Mouse (Mus musculus) heart, adult 11 months (tissue): ENCODE results near the gene Serpina3j.
"Not testable (repeated sequence)": the region's sequence is repeated elsewhere in the genome, so short reads cannot be mapped to it uniquely, and the experiment has no call there.

Experiments used
- DNase-seq: peaks from one replicate; pipeline ENCODE4 v3.0.0; 2022

Gene Serpina3j

DNA sequence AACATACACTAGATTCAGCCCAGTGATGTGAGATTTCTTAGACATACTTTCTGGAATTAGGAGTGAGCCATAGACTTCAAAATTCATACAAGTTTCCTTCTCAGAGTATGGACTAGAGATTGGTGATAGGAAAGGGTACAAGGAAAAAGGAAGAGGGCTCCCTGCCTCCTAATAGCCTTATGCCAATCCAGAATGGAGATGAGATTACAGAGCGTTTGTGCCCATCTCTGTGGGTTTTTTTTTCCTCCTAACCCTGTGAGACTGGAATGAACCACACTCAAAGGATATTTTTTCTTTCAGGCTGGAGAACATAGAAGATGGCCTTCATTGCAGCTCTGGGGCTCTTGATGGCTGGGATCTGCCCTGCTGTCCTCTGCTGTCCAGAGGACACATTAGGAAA is at the start of gene Serpina3j:
Serpina3j (plus strand) TSS at position 301 of the 400 bp plus-strand sequence.
- no peak for DNase-seq

DNA sequence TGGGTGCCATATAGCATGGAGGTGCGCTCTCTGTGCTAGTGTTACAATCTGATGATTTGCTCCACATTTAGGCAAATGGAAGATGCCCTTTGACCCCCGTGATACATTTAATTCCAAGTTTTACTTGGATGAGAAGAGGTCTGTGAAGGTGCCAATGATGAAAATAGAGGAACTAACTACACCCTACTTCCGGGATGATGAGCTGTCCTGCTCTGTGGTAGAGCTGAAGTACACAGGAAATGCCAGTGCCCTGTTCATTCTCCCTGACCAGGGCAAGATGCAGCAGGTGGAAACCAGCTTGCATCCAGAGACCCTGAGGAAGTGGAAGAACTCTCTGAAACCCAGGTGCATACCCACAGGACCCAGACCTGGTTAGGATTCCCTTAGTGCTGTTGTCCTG is 48.0 kb upstream of the Serpina3j start:
- DNase-seq = no peak

DNA sequence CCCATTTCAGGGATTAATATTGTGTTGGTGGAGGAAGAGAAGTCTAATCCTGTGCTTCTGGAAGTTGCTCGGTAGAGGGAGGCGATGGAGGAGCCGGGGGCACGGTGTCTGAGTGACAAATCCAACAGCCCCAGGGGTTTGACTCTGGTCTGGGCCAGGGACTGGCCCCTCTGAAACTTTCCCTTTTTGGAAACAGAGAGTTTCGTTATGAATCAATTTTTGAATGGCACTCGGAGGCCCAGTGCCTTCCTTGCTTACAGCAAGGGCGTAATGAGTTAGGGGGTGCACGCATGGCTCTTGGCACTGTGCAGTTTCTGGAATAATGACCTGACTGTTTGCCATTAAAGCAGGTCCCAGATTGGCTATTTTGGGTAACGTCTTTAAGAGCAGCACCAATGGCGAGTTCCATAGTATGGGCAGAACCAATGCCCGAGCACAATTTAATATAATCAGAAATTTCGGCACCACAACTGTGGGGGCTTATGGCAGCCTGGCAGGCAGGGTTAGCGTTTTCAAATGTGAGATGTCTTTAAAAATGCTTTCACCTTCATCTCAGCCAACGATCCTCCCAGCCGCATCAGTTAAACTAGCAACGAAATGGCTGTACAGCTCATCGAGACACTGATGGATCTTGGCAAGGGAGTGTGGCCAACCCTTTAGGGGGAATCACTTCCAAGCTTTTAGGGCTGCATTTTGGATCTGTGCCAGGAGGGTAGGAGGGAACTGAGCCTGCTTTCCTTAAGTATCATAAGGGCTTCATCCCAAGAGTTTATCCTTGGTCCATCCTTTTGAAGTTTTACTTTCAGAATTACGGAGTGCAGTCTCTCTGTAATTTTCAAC is 35.9 kb upstream of the Serpina3j start:
- peak; percentile 69 for DNase-seq

DNA sequence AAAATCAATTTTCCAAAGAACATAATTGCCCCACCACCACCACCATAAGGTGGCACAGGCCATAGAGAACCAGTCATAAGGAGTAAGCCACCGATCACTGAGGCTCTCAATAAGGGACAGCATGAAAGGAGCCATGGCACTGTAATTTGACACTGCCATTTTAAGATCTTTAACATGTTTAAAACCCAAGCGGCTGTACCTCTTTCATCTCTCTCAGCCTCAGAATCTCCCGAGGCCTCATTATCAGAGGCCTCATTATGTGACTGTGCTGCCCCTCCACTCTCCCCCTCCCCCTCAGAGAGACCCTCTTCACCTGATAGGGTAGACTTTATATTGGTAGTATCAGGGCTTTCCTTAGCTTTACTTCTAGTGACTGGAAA is 35.3 kb upstream of the Serpina3j start:
- DNase-seq = no peak

DNA sequence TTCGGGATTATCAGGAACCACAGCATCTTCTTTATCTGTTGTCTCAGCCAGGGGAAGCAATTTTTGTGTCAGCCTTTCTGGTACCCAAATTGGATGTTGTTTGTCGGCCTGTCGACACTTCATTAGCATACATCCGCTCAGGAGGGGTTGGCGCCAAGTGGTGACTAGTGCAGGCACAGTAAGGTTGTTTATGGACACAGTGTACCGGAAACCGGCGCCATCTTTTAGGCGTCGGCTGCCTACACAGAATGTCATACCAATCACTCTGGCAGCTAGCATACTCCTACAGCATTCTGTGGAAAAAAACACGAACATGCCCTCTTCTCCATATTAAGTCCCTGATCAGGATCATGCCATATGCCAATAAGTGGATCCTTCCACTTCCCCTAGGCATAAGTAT is 31.0 kb upstream of the Serpina3j start:
- peak; percentile 73 for DNase-seq

DNA sequence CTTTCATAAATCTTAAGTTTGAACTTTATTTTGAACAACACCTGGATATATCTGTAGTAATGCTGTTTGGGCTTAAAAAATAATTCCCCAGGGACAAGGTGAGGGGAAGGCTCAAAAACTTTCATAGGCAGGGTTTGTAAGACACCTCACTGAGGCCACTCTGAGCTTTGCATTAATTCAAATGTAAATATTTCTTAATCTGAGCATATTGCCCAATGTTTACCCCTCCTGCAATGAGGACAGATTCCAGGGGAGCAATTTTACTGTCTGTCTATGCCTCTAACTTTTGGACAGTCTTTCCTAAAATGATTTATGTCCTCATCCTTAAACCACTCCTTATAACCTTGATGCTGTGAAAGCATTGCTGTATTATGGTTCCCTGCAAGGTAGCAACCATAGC is 26.0 kb upstream of the Serpina3j start:
- DNase-seq = no peak

DNA sequence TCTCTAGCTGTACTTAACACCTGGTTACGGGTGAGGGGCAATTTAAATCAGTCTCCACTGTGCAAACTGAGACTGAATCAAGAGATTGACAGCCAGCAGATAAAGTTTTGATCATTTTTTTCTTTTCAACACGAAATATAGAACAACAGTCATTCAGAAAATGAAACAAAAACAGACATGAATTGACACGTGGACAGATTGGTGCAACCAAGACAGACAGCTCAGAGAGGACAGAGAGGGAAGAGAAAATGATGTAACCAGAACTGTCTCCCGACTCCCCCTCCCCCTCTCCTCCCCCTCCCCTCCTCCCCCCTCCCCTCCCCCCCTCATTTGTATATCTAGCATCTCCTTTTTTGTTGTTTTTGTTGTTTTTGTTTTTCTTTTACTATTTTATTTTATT is 24.5 kb upstream of the Serpina3j start:
- no peak for DNase-seq

DNA sequence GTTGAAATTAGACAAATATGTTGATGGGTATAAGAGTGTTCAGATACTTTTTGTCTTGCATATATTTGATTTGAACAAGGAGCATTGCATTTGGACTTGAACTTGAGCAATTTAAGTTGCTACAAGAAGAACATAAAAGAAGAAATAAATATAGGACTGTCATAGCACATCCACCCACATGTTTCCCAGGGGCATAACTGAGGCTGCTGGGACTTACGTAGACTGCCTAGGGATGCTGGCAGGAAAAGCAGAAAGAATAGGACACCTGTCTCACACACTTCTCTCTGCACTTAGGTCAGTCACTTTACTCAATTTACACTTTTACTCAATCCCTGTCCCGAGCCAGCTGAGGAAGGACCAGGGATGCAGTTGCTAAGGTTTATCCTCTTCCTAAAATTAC is 20.4 kb upstream of the Serpina3j start:
- DNase-seq = no peak

DNA sequence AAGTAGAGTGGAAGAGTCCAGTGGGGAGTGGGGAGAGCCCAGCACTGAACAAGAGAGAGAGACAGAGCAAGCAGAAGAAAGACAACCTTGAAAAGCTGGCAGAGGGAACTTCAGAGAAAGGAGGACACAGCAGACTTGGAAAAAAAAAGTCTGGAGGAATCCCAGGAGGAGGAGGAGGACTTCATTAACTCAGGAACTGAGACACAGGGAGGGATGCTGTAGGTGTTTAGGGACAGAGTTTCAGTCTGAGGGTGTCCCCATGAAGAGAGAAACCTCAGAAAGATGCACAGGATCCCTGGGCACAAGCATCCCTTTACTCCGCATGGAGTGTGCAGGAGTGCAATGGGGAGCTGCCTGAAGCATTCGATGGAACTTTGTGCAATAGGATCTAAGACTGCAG is 16.3 kb upstream of the Serpina3j start:
- no peak for DNase-seq

DNA sequence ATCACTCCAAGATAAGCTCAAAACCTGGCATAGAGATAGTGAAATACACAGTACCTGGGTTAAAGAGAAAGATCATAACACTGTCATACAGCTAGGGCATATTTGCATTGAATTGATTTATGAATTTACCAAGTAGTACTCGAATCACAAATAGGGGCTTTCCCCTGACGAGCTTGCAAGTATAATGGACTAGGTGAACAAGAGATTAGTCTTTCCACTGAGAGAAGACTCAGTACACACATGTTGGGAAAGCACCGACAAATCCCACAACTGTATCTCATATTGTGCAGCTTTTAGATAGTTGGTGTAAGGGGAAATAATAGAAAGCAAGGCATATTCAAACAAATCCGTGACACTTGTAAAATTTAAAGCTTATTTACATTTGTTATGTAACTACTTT is 8.4 kb upstream of the Serpina3j start:
- DNase-seq = no peak

DNA sequence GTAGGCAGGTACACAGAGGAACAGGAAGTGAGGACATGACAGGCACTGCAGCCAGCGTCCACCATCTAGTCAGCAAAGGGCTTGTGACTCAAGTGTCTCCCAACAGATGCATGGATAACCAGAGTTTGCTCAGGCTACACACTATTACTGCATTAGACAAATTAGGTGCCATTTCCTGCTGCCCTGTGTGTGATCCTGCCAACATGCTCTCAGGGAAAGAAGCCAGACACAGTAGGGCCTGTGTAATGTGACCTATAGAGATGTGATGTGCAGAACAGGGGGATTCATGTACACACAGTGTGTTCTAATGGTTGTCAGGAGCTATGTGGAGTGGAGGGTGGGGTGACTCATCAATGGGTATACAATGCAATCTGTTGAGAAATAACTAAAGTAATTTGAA is 8.1 kb downstream of the Serpina3j start:
- DNase-seq = peak; percentile 24

DNA sequence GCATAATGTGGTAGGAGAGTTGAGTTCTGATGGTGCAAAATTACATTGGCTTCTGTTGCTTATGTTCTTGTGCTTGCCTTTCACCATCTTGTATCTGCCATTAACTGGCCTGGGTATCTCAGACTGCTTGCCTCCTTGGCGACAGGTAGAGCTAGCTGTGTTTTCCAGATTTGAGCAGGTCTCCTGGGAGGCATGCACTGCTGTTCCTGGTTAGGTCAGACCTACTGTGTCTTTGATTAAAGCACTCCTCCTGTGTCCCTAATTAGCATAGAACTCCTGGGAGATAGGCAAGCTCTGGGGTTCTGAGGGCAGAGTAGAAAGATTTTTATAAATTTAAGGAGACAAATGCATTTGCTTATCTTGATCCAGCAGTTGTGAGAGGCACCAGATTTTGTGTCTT is 17.3 kb downstream of the Serpina3j start:
- DNase-seq = peak; percentile 54

DNA sequence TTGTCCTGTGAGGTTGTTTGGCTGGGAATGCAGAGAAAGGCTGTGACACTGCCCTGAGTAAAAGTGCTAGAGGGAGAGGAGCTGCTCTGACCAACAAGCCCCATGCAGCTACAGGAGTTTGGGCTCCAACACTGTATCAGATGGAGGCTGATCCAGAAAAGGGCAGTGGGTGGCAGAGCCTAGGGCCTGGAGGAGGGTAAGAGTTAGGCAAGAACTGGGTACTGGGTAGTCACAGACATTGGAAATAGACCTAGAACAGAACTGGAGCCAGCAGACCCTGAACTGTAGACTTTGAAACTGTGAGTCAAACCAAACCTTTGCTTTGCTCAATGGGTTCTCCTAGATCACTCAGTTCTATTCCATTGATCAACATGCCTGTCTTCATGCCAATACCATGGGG is 22.5 kb downstream of the Serpina3j start:
- not testable (repeated sequence) for DNase-seq

DNA sequence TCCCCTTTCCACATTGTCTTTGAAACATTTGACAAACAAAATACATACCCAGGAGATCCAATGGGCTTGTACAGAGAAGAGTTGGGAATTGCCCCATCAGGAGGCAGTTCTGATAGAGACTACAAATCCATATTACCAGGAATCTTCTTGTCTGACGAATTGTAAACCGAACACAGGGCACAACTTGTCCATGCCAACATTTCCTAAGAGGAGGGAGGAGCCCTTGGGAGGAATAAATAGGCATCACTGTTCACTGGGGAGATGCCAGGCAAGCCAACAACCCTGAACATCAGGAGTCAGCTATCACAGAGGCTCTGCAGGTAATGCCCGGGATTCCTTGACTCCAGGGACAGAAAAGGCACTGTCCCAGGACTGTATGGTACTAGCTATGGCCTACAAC is 23.9 kb downstream of the Serpina3j start, which contains the start of the genes Serpina3k and Serpina3m:
Serpina3k (plus strand) TSS at position 261 of the 400 bp plus-strand sequence.
Serpina3m (plus strand) TSS at position 261 of the 400 bp plus-strand sequence.
- peak; percentile 51 for DNase-seq

DNA sequence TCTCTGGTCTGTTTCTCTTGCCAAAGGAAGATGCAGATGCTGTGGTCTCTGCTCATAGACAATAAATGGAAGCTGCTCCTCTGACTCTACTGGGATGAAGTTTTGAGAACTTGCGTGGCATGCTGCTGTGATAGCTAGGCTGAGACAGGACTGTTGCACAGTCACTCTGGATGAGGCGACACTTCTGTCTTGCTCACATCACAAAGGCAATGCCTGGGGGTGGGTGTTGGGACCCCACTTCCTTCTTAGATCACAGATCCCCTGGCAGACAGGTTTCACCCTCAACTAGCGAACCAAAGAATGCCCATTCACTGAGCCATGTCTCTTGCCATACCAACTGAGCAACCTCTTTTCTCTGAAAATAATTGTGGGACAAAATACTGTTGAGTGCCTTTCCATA is 24.4 kb downstream of the Serpina3j start:
- peak; percentile 40 for DNase-seq

DNA sequence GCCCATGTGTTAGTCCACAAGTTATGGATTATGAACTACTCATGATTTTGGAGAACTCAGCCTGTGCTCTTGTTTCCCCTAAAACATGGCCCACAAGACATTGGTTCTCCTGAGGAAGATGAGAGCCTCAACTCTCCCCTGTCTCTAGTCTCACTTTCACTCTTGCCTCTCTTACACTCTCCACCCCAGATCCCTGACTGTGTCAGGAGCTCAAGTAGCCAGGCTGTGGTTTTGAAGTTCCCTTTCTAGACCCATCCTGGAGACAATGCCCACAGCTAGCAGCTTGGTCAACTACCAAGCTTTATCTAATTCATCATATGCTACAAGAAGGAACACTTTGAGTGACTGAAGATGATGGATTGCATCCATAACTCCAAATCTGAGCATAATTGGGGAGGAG is 28.1 kb downstream of the Serpina3j start:
- peak; percentile 60 for DNase-seq

DNA sequence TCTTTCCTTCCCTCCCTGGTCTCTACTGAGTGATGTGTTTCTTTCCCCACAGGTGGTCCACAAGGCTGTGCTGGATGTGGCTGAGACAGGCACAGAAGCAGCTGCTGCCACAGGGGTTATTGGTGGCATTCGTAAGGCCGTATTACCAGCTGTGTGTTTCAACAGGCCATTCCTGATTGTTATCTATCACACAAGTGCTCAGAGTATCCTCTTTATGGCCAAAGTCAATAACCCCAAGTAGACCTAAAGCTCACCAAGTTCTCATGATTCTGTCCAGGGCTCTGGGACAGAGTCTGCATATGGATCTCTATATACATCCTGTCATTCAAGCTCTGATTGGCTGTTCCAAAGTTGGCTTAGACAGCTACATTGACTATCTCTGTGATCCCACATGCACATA is 30.8 kb downstream of the Serpina3j start:
- no peak for DNase-seq

DNA sequence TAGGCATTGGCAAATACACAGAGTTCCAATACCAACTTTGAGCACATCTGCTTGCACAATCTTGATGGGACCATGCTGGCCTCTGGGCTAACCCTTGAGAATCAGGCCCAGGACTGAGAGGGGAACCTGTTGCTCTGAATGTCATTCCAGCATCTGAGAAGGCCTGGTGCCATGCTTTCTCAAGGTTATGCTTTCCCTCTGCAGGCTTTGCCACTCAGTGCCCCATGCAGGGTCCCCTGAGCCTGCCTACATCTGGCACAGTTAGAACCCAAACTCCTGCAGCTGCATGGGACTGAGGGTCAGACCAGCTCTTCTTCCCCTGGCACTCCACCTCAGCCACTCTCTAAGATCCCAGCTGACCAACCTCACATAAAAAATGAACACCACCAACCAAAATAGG is 31.4 kb downstream of the Serpina3j start:
- peak; percentile 58 for DNase-seq

DNA sequence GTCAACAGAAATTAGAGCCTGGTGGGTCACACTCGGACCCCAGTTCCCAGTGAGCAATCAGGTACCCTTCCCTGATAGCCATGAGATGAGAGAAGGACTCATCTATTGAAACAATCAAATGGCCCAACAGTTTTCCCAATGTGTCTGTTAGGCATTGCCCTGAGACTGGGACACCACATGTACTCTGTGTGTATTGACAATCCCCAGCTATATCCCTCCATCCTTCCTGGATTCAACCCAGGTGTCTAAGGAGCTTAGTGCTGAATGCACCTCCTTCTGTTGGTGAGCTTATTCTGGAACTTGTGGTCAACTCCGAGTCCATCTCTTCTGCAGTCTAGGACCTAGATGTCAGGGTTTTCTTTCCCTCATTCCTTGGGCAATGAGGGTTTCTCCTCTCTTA is 32.7 kb downstream of the Serpina3j start:
- peak; percentile 78 for DNase-seq

DNA sequence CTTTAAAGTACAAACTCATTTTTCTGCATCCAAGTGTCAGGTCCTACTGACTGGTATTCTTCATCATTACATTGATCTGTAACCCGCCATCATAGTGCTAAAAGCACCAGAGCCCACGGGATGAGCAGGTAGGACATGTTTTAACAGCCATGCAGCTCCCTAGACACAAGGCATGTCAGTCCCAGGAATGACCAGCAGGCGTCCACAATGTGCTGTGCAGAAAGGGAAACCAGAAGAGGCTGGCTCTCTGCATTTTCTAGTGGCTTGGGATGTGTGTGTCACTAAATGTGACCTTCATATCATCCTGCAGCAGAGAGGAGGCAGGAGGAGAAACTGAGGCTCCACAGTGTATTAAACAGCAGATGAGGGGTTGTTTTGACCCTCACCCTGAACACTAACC is 37.5 kb downstream of the Serpina3j start:
- peak; percentile 88 for DNase-seq

DNA sequence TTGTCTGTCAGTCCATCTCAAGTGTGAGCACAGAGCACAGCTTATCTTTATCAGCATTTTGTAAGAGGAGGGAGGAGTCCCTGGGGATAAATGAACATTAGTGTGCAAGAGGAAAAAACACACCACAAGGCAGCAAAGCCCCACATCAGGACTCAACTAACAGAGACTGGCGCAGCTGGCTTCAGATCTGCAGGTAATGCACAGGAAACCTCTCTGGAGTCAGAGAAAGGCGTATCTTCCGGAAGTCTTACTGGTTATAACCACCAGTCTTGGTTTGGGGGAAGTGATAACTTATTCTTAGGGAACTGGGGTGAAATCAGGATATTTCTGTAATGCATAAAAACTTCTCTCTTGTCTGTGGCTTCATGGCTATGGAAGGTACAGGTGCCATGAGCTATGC is 41.7 kb downstream of the Serpina3j start:
- DNase-seq = peak; percentile 46

DNA sequence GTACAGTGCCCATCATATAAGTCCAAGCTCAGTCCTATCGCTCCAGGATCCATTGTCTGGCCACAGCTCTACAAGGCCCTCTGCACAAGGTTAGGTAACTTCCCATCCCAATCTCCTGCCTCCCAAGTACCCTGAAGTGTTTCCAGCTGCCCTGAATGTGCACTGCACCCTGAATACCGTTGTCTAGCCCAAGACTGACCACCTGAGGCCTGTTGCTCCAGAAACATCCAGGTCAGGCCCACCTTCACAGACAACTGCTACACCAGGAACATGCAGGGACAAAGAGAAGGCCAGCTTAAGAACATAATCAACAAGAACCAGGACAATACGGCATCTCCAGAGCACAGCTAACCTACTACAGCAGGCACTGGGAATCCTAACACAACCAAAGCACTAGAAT is 55.6 kb downstream of the Serpina3j start:
- DNase-seq = peak; percentile 83
